Mouse (Mus musculus) c-Kit-positive CD71-positive TER-119-positive erythroid progenitor cells, embryonic 14.5 days (primary cell): ENCODE results near the gene Jund.

ENCODE experiments used
- DNase-seq: peaks from one replicate; pipeline ENCODE4 v3.0.0-alpha.2; 2013; ENCODE audit warnings: low spot score

Jund gene

DNA sequence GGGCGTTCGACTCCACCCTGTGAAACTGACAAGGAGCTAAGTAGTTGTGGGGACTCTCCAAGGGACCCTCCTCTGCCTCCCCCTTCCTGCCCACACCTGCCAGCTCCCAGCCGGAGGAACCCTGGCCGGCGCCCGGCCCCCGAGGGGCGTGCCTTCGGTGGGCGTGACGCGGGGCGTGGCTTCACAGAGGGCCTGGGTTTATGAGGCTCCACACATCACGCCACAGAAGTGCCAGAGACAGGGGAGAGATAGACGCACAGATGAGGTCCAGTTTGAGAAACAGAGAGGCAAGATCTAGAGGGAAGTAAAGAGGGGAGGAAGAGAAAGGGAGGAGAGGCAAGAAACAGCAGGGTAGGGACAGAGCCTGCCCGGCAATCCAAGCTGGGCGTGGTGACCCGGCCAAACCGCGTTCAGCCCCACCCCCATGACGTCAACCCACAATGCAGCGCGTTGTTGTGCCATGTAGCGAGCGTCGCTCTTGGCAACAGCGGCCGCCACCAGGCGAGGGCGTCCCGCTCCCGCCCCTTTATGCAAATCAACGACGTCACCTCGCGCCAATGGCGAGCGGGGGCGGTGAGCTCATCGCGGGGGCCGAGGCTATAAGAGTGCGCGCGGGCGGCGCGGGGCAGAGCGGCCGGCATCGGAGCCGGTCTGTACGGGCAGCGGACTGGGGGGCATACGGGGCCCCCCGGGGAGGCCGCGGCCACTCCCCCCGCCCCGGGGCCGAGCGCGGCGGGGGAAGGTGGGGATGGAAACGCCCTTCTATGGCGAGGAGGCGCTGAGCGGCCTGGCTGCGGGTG is at the start of gene Jund:
TSS of gene Jund (plus strand) at position 640 of the 800 bp plus-strand sequence.
- DNase-seq: peak; percentile 99

- DNase-seq: no peak
These were observed 49.4 kb upstream of the Jund start for GRCm38 (mm10) chr8:70649324-70649723.

DNA sequence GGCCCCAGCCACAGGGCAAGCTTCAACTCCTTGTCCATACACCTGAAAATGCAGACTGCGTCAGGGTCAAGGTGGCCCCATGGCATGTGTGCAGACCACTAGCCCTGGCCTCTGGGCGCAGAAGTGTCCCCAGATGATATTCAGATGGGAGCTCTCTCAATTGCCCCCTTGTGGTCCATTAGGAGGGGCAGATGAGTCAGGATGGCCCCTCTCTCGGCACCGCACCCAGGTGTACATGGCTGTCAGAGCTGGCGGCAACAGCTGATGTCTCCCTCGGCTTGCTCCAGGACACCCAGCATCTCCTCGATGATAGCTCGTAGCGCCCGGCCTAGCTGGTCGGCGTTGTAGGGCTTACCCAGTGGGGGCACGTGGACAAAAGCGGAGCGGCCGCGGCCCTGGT is 48.4 kb upstream of the Jund start:
- DNase-seq: no peak

DNA sequence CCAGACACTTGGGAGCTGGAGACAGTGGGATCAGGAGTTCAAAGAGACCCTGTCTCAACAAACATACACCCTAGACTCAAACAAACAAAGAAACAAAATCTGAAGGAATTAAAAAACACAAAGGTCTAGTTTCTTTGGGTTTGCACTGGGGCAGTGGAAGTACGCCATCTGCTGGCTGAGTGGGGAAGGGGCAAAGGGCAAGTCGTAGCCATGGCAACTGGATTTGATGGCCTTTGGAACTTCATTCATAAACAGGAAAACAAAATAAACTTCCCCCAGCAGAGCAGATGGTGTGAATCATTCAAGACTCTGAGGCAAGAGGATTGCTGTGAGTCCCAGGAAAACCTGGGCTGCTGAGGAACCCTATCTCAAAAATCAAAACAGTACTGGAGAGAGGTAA is 45.5 kb upstream of the Jund start:
- no peak for DNase-seq

DNA sequence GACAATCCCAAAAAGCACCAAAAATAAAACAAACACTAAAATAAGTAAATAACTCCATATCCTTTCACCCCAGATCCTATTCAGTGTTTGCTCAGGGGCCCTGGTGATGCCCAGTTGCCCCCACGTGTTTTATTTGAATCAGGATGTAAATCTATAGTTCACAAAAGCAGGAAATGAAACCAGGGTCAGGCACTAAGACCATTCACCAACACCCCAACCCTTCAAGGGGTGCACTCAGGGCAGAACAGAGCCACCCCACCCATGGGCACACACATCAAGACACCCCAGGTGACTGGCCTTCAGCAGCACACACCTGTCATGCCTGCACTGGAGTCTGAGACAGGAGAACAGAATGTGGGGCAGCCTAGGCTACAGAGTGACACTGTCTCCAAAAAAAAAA is 44.6 kb upstream of the Jund start:
- no peak for DNase-seq

DNA sequence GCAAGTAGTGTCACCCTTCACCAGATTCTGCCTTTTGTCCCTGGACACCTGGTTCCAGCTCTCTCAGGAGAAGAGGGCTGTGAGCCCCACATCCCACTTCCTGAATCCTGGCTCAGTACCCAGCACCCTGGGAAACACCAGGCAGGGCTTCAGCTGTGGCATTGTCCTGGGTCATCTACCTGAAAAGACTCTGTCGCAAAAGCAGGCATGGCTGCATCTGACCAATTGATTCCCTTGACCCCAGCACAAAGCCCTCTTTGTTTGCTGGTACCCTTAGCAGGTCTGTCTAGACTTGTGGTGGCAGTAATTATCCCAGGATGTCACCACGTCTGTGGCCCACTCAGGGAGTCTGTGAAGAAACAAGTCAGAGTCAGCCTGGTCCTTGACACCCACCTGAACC is 43.3 kb upstream of the Jund start:
- DNase-seq: no peak

DNA sequence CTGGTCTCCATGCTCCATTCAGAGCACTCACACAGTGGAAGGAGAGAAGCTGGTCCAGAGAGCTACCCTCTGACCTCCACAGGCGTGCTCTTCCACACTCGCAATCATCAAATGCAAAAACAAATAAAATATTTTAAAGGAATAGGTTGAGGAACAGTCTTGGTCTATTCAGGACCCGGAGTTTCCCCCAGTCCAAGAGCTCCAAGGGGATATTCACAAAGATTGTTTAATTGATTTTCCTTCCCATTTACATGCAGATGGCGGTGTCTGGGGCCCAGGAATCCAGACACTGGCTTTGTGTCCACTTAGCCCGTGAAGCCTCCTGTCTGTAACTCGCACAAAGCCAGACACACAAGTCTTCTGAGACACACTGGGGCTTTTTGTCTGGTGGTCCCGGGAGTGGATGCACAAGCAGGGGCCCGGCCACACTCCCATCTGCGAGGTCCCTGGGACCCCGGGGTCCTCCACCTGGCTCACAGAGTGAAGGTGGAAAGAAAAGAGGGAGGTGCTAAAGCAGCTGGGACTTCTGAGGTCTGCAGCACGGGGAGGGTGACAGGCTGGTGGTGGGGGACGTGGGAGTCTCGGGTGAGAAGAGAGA is 42.5 kb upstream of the Jund start:
- DNase-seq: no peak

DNA sequence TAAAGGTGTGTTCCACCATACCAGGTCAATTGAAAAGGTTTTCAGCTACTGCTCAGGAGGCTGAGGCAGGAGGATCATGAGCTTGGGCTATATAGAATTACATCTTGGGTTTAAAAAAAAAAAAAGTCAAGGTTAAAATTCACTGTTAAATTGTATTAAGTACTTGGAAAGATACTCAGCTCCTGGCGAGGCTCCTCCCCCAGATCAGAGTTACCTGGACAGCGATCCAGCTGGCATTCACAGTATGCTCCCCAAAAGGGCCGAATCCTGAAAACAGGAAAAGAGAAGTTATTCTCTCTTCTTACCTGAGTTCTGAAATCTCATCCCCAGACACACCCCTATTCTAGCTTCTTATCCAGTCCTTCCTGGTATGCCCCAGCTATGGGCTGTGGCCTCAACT is 41.5 kb upstream of the Jund start:
- no peak for DNase-seq

GRCm38 (mm10) chr8:70657739-70658138 is 41.0 kb upstream of the Jund start:
- DNase-seq: no peak

DNA sequence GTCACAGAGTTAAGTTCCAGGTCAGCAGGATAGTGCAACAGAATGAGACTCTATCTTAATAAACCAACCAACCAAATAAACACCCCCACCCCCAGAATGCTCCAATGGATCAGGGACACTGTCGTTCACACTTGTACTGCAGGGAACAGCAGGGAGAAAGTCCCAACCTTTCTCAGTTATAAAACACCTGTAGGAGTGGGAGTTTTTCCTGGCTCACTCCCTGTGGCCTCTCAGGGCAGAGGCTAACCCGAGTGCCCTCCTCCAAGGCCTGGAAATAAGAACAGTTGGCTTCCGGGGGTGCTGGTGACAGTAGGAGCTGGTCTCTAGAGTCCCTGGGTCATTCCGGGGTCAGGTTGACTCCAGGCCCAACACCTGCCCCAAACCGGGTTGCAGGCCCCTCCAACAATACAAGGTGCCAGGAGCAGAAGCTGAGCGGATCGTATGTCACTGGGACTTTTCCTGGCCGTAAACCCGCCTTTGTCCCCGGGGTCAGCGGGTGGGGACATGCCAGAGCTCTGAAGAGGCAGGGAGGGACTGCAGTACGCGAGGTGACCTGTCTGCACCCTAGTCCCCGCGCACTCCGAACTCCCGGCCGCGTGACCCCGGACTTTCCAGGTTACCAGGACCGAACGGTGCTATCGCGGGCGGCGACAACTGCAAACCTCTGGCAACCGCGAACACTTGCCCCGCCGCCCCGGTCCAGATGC is 39.7 kb upstream of the Jund start:
- no peak for DNase-seq

DNA sequence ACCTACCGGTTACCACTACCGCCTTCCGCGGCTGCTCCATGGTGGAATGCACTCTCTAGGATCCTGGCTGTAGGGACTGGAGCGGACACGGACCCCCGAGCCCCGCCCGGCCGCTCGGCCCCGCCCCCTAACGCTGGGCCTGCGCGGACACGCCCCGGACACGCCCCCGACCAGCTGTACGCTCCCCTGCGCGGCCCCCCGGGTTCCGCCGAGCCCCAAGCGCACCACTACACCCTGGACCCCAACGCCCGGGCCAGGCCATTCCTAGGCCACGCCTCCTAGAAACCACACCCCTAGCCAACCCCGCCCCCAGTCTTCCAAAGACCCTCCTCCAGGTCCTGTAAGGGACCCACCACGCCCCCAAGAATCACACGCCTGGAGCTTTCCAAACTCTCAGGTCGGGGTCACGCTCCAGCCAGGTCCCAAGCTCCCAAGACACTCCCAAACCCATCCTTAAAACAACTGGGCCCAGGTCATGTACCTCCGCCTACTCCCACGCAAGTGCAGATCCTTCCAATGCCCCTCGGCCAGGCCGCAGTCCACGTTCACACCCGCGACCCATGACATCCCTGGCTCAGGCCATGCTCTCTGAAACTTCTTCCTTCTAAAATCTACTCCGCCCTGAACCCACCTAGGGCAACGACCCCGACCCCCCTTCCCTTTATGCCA is 39.0 kb upstream of the Jund start:
- peak; percentile 81 for DNase-seq

DNA sequence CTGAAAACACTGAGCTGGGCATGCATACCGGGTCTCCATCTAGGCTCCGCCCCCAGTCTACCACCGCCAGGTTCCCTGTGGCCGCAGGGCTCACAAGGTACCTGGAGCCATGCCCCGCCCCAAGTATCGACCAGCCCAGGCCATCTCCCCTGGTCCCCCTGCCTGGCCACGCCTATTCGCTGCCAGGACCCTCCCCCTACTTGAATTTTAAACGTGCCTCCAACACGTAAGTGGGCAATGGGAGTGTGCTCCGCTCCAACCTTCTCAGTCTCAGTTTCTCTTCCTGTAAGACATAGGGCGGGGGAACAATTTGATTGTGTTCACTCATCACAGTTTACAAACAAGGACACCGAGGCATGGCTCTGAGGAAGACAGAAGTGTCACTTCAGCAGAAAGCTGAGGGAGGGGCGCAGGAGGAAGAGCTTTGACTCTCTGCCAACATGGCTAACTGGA is 38.5 kb upstream of the Jund start, which contains the start of gene Pgpep1:
TSS of gene Pgpep1 (minus strand) at position 116 of the 453 bp plus-strand sequence.
- no peak for DNase-seq

DNA sequence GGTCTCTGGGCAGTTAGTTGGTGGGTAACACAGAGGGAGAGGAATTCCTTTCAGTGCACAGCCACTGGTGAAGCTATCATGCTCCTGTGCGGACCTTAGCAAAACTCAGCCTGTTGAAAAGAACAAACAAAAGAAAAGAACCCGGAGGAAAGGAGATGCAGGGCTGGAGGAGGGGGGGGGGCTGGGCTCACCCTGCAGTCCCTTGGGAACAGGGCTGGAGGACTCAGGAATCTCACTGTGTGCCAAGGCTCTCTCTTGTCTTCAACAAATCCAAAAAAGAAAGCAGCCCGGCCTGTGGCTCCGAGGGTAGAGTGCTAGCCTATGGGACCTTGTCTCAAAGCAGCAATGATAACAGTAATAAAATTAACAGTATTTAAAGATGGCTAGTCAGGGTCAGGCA is 35.1 kb upstream of the Jund start:
- DNase-seq: no peak

DNA sequence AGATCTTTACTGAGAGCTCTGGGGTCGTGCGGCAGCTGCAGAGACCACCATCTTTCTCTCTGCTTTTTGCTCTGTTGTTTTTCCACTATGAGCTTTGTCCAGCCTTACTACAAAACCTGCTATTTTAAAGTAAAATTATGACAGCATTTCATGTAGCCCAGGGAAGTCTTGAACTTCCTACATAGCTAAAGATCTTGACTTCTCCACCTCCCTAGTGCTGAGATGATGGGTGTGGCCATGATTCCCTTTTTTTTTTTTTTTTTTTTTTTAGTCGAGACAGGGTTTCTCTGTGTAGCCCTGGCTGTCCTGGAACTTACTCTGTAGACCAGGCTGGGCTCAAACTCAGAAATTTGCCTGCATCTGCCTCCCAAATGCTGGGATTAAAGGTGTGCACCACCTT is 34.1 kb upstream of the Jund start:
- no peak for DNase-seq

DNA sequence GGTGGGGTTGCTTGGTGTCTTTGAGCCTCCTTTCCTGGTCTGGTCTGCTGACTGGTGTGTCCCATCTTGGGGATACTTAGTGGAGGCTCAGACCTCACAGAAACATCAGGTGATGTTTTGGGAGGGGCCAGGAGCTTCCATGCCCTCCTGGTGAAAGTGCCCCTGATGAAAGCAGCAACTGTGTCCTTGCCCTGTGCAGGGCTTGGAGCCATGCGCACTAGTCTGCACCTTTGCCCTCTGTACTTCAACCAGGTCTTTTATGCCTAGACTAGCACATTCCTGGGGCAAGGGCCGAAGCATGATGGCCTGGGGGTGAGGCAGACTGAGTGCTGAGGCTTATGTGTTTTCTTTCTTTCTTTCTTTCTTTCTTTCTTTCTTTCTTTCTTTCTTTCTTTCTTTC is 33.1 kb upstream of the Jund start:
- DNase-seq: no peak

DNA sequence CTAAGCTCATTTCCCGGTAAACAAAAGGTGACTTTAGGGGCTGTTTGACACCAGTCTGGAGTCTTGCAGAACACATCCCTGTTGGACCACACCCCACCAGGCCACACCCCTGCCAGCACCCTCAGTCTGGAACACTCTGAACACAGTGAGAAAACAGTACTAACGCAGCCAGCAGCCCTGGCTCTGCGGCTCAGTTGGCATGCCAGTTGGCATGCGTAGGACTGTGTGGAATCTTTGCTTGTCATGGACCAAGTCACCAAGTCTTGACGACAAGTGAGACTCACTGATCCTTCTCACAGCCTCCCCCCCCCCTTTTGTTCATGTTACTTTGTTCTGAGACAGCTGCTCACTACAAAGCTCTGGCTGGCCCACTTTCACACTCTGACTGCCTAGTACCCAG is 31.7 kb upstream of the Jund start:
- DNase-seq: no peak

- DNase-seq: no peak
These were observed 27.0 kb upstream of the Jund start for GRCm38 (mm10) chr8:70671615-70672324.

- no peak for DNase-seq
These were observed 26.2 kb upstream of the Jund start for GRCm38 (mm10) chr8:70672325-70673078.

DNA sequence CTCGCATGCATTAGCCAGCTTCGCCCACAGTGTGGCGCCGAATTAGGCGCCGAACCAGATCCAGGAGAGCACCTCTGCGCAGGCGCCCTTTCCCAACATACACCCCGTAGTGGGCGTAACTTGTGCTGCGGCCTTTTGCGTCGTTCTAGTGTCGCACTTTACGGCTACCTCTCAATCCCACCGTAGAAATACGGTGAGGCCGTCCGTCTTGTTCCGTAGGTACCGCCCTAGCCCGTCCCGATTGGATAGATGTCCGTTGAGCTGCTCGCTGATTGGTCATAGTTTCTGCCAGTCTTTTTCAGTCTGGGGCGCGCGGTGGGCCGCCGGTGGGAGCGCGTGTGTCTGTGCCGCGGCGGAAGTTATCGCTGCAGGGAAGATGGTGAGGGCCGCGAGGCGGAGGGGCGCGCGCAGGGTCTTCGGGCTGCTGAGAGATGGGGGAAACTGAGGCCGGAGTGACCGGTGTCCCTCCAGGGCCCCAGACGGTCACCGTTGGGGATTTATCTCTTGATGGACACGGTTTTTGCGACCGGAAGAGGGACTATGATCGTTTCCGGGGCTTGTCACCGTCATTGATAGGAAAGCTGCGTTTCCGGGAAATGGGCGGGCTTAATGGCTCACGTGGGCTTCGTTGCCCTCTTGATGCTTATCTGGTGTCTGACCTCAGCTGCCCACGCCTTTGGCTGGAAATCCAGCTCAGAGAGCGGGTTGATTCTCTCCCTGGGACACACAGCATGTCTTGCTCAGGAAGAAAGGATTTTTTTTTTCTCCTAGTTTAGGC is 25.5 kb upstream of the Jund start, which contains the start of gene Lsm4:
TSS of gene Lsm4 (plus strand) at position 170 of the 778 bp plus-strand sequence.
- peak; percentile 99 for DNase-seq

DNA sequence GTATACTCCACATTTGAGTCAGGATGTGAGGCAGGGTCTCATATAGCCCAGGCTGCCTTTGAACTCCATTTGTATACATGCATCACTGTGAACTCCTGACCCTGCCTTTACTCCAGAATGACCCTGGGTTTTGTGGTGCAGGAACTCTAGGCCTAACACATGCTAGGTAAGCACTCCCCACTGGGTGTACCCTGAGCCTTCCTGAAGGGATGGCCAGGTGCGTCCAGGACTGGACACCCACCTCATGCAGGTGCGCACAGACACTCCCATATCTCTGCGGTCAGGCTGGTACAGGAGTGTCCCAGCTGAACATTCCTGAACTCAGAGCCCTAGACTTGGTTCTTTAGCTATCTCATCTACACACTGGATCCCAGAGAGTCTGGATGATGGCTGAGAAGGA is 24.6 kb upstream of the Jund start:
- no peak for DNase-seq
